Mouse (Mus musculus): ENCODE data around the gene Aspscr1.
A peak's percentile ranks its signal among the peaks of the same experiment; 100 is the strongest.
"Not testable (repeated sequence)": the region's sequence is repeated elsewhere in the genome, so short reads cannot be mapped to it uniquely, and the experiment has no call there.

Gene Aspscr1

GRCm38 (mm10) chr11:120713580-120714518 is 41.1 kb downstream of the Aspscr1 start, which contains the start of the genes Cenpx and Lrrc45:
Gene Cenpx, minus strand, starts transcription at chr11:120713738.
Gene Lrrc45, plus strand, starts transcription at chr11:120713925.
- peak; percentile 93 for DNase-seq (ENCODE audit: low spot score)

GRCm38 (mm10) chr11:120714546-120714945 is 41.8 kb downstream of the Aspscr1 start:
- no peak for DNase-seq (ENCODE audit: low spot score)

- DNase-seq (ENCODE audit: low spot score) = no peak
Measured at GRCm38 (mm10) chr11:120715131-120715530, 42.4 kb downstream of the Aspscr1 start.

GRCm38 (mm10) chr11:120719242-120719641 is 46.5 kb downstream of the Aspscr1 start:
- DNase-seq (ENCODE audit: low spot score) = no peak

GRCm38 (mm10) chr11:120719841-120720376 is 47.1 kb downstream of the Aspscr1 start:
- DNase-seq (ENCODE audit: low spot score) = no peak

- peak; percentile 75 for DNase-seq (ENCODE audit: low spot score)
Measured at GRCm38 (mm10) chr11:120720450-120720849, 47.7 kb downstream of the Aspscr1 start.

- DNase-seq (ENCODE audit: low spot score) = no peak
Measured at GRCm38 (mm10) chr11:120721124-120722066, 48.6 kb downstream of the Aspscr1 start, which contains the start of gene Rac3. Gene Rac3, plus strand, starts transcription at chr11:120721470.

GRCm38 (mm10) chr11:120722067-120722630 is 49.4 kb downstream of the Aspscr1 start:
- no peak for DNase-seq (ENCODE audit: low spot score)

- DNase-seq (ENCODE audit: low spot score) = no peak
Measured at GRCm38 (mm10) chr11:120722761-120723382, 50.1 kb downstream of the Aspscr1 start.

GRCm38 (mm10) chr11:120723509-120723908 is 50.7 kb downstream of the Aspscr1 start:
- no peak for DNase-seq (ENCODE audit: low spot score)

GRCm38 (mm10) chr11:120726243-120727168 is 53.7 kb downstream of the Aspscr1 start:
- no peak for DNase-seq (ENCODE audit: low spot score)

GRCm38 (mm10) chr11:120727169-120727527 is 54.4 kb downstream of the Aspscr1 start, which contains the start of gene Dcxr:
Gene Dcxr, minus strand, starts transcription at chr11:120727281.
- peak; percentile 54 for DNase-seq (ENCODE audit: low spot score)

- no peak for DNase-seq (ENCODE audit: low spot score)
Measured at GRCm38 (mm10) chr11:120727564-120727963, 54.8 kb downstream of the Aspscr1 start.

GRCm38 (mm10) chr11:120728530-120729240 is 55.9 kb downstream of the Aspscr1 start:
- no peak for DNase-seq (ENCODE audit: low spot score)

GRCm38 (mm10) chr11:120729432-120730050 is 56.8 kb downstream of the Aspscr1 start:
- not testable (repeated sequence) for DNase-seq (ENCODE audit: low spot score)

GRCm38 (mm10) chr11:120730331-120730870 is 57.6 kb downstream of the Aspscr1 start:
- DNase-seq (ENCODE audit: low spot score) = no peak

GRCm38 (mm10) chr11:120731395-120731794 is 58.6 kb downstream of the Aspscr1 start:
- no peak for DNase-seq (ENCODE audit: low spot score)

GRCm38 (mm10) chr11:120731858-120732680 is 59.3 kb downstream of the Aspscr1 start, which contains the start of gene Cbr2:
Gene Cbr2, minus strand, starts transcription at chr11:120732114.
- DNase-seq (ENCODE audit: low spot score) = no peak

All from spleen, adult 12 weeks (tissue).